In genomic region chr6:92277179-92277578, GRCm38 (mm10) we compare ENCODE assay signal across 22 mouse cellular contexts. TPM values are rescaled to one million over a fixed set of nuclear protein-coding genes. Genes with fewer than 3 reads are reported as not detected.
A peak's percentile ranks its signal among the peaks of the same experiment; 100 is the strongest.
DNase-seq lines count a peak whose midpoint lies in the region; ATAC-seq and TF ChIP-seq lines count a peak whose summit lies in the region.
"Had no signal": no experiment of that assay in that cellular context is flagged by ENCODE, and none has a peak within 500 bp of the region (broad histone marks: within the 10 kb centered on the region; RNA-seq: fewer than 3 reads in every experiment).

No protein-coding gene starts in this region.

- no peak for TF ChIP-seq POLR2A in small intestine, adult 2 months (IDR thresholded peaks at IDR 0.05; ENCODE audit: low read depth, low read length)

- peak; percentile 23 for DNase-seq in intestine, embryonic 14.5 days (ENCODE audit: low spot score)
- DNase-seq in cerebellum, adult 18-20 months: no peak
- DNase-seq: adrenal gland, adult 2 months; adrenal gland, postnatal 10 days; adrenal gland, postnatal 25 days; cerebellum, adult 11 months; cerebellum, adult 2 months; cerebellum, adult 9-10 months; cerebellum, postnatal 10 days; cerebellum, postnatal 25 days; forebrain, postnatal 0 days had no signal

- H3K4me1 ChIP-seq in intestine, embryonic 14.5 days (replicated peaks; ENCODE audit: control insufficient read depth, insufficient read depth, low read length): no peaks in the 10 kb centered on the region
- no peaks in the 10 kb centered on the region for H3K4me1 ChIP-seq in intestine, embryonic 16.5 days (ENCODE audit: control insufficient read depth, insufficient read depth, low read length)
- no peaks in the 10 kb centered on the region for H3K4me1 ChIP-seq in small intestine, adult 2 months (ENCODE audit: control insufficient read depth, insufficient read depth, insufficient read length, low read length)
- 0 out of 2 replicates have a peak, but pooled peaks cover 3% of the 10 kb centered on the region for H3K4me1 ChIP-seq in hindbrain, embryonic 13.5 days (replicated peaks)
- H3K4me1 ChIP-seq: embryonic facial prominence, embryonic 12.5 days had no signal

- no peak for TF ChIP-seq CTCF in small intestine, adult 2 months (IDR thresholded peaks at IDR 0.05; ENCODE audit: extremely low read depth, insufficient read length, insufficient replicate concordance, low read depth, low read length)

- H3K36me3 ChIP-seq in intestine, embryonic 14.5 days (ENCODE audit: control insufficient read depth, insufficient read depth, low read length): no peaks in the 10 kb centered on the region
- H3K36me3 ChIP-seq in intestine, embryonic 16.5 days (ENCODE audit: control insufficient read depth, insufficient read depth, low read length): no peaks in the 10 kb centered on the region
- no peaks in the 10 kb centered on the region for H3K36me3 ChIP-seq in small intestine, adult 2 months (ENCODE audit: control insufficient read depth, insufficient read depth, low read length)
- H3K36me3 ChIP-seq in hindbrain, embryonic 13.5 days: no peaks in the 10 kb centered on the region
- H3K36me3 ChIP-seq: embryonic facial prominence, embryonic 10.5 days; embryonic facial prominence, embryonic 12.5 days; forebrain, embryonic 15.5 days had no signal

- H3K27me3 ChIP-seq in intestine, embryonic 14.5 days (replicated peaks; ENCODE audit: control insufficient read depth, insufficient read depth, low read length): no peaks in the 10 kb centered on the region
- no peaks in the 10 kb centered on the region for H3K27me3 ChIP-seq in intestine, embryonic 16.5 days (replicated peaks; ENCODE audit: control insufficient read depth, insufficient read depth, low read length)
- no peaks in the 10 kb centered on the region for H3K27me3 ChIP-seq in small intestine, adult 2 months (ENCODE audit: control insufficient read depth, insufficient read depth, low read length)
- H3K27me3 ChIP-seq in hindbrain, embryonic 13.5 days: no peaks in the 10 kb centered on the region
- H3K27me3 ChIP-seq: embryonic facial prominence, embryonic 12.5 days; forebrain, embryonic 13.5 days; forebrain, embryonic 15.5 days; Patski had no signal

- no peak for ATAC-seq in intestine, embryonic 14.5 days (replicated peaks; ENCODE audit: low FRiP score, low TSS enrichment, low read depth)
- ATAC-seq in intestine, embryonic 16.5 days: peak; percentile 96
- no peak for ATAC-seq in hindbrain, embryonic 13.5 days (ENCODE audit: low FRiP score)
- no peak for ATAC-seq in granulocyte monocyte progenitor cell, adult 5-6 weeks (replicated peaks; ENCODE audit: poor library complexity, severe bottlenecking)
- ATAC-seq: activated CD4-positive, CD25-positive, alpha-beta regulatory T cell, adult 4 months; forebrain, embryonic 13.5 days; forebrain, embryonic 15.5 days; forebrain, postnatal 0 days; Patski had no signal

- H3K27ac ChIP-seq in intestine, embryonic 14.5 days (ENCODE audit: low read depth): no peak overlapping the region
- 0 out of 2 replicates have a peak overlapping the region, but pooled peaks have one; percentile 33 for H3K27ac ChIP-seq in intestine, embryonic 16.5 days (ENCODE audit: low read length)
- H3K27ac ChIP-seq in small intestine, adult 2 months (ENCODE audit: insufficient read depth, low read depth, low read length): peak overlapping the region; percentile 3; the same call in 1 of the 2 replicates
- no peak overlapping the region for H3K27ac ChIP-seq in hindbrain, embryonic 13.5 days
- H3K27ac ChIP-seq: embryonic facial prominence, embryonic 10.5 days; embryonic facial prominence, embryonic 12.5 days; forebrain, embryonic 13.5 days; forebrain, embryonic 15.5 days had no signal

- no peak overlapping the region for H3K4me2 ChIP-seq in intestine, embryonic 14.5 days (ENCODE audit: low read length)
- no peak overlapping the region for H3K4me2 ChIP-seq in intestine, embryonic 16.5 days (ENCODE audit: low read depth, low read length)
- H3K4me2 ChIP-seq in hindbrain, embryonic 13.5 days: no peak overlapping the region
- H3K4me2 ChIP-seq: embryonic facial prominence, embryonic 12.5 days; forebrain, embryonic 13.5 days; forebrain, embryonic 15.5 days had no signal

- H3K4me3 ChIP-seq in intestine, embryonic 14.5 days (ENCODE audit: low read depth, low read length): no peak overlapping the region
- H3K4me3 ChIP-seq in intestine, embryonic 16.5 days (ENCODE audit: low read length): no peak overlapping the region
- no peak overlapping the region for H3K4me3 ChIP-seq in small intestine, adult 2 months (ENCODE audit: low read depth, low read length)
- no peak overlapping the region for H3K4me3 ChIP-seq in hindbrain, embryonic 13.5 days
- H3K4me3 ChIP-seq: embryonic facial prominence, embryonic 10.5 days; embryonic facial prominence, embryonic 12.5 days; forebrain, embryonic 13.5 days; forebrain, embryonic 15.5 days had no signal

- 83% methylated on average over 1 of the region's 1 CpGs for WGBS in intestine, embryonic 14.5 days
- 63% methylated on average over 1 of the region's 1 CpGs for WGBS in intestine, embryonic 16.5 days
- 11% methylated on average over 1 of the region's 1 CpGs for WGBS in small intestine, adult 2 months
- 67% methylated on average over 1 of the region's 1 CpGs for WGBS in hindbrain, embryonic 13.5 days

- no peaks in the 10 kb centered on the region for H3K9me3 ChIP-seq in intestine, embryonic 14.5 days (ENCODE audit: control insufficient read depth, low read length)
- no peaks in the 10 kb centered on the region for H3K9me3 ChIP-seq in intestine, embryonic 16.5 days (ENCODE audit: control insufficient read depth, low read length)
- H3K9me3 ChIP-seq in hindbrain, embryonic 13.5 days: no peaks in the 10 kb centered on the region
- H3K9me3 ChIP-seq: embryonic facial prominence, embryonic 10.5 days; embryonic facial prominence, embryonic 12.5 days; forebrain, embryonic 13.5 days; forebrain, embryonic 15.5 days had no signal

- H3K9ac ChIP-seq in intestine, embryonic 14.5 days (ENCODE audit: low read length): no peak overlapping the region
- no peak overlapping the region for H3K9ac ChIP-seq in intestine, embryonic 16.5 days (ENCODE audit: low read depth, low read length)
- no peak overlapping the region for H3K9ac ChIP-seq in hindbrain, embryonic 13.5 days
- H3K9ac ChIP-seq: embryonic facial prominence, embryonic 12.5 days; forebrain, embryonic 13.5 days; forebrain, embryonic 15.5 days; forebrain, postnatal 0 days had no signal

RNA-seq across cellular contexts. Expression of gene Trh, which starts 32.7 kb away (rescaled TPM):
- polyA plus RNA-seq in intestine, embryonic 14.5 days (2014; fragmentation: Nextera tagmentation; extraction: Ambion mirVana): 2.8 and 3.8 TPM in 2 replicates
- polyA plus RNA-seq in intestine, embryonic 16.5 days (2015; fragmentation: Nextera tagmentation; extraction: Ambion mirVana): 1.8 and 2.5 TPM in 2 replicates
- polyA plus RNA-seq in small intestine, adult 2 months (2012; rRNA removed): not detected in 2 replicates
- polyA plus RNA-seq in hindbrain, embryonic 13.5 days (2015; fragmentation: Nextera tagmentation; extraction: Ambion mirVana): 1.8 and 2.8 TPM in 2 replicates
- not detected in 2 replicates for total RNA-seq in granulocyte monocyte progenitor cell, adult 5-6 weeks (2014; fragmentation: Nextera tagmentation)
- total RNA-seq in granulocyte monocyte progenitor cell, adult 5-6 weeks (2017): not detected in 2 replicates
- total RNA-seq: adrenal gland, adult 2 months; adrenal gland, postnatal 10 days; adrenal gland, postnatal 25 days had no signal
- polyA plus RNA-seq: activated CD4-positive, CD25-positive, alpha-beta regulatory T cell, adult 4 months; adrenal gland, adult 2 months; C2C12; Patski had no signal

Comparison
In these comparisons a context has a peak if more than half of its experiments do, and no peak if none do; other contexts are left out.
1. H3K27ac ChIP-seq: peak in intestine, embryonic 16.5 days (single experiment) and small intestine, adult 2 months (single experiment); none in intestine, embryonic 14.5 days (single experiment) and hindbrain, embryonic 13.5 days (single experiment).